Mouse (Mus musculus): ENCODE measurements around the gene Olfr1283. TPM values are rescaled to one million over a fixed set of nuclear protein-coding genes. Genes with fewer than 3 reads are reported as not detected.
"Not testable (repeated sequence)": the region's sequence is repeated elsewhere in the genome, so short reads cannot be mapped to it uniquely, and the experiment has no call there.

The Olfr1283 gene
- polyA plus RNA-seq (2012; rRNA removed), result not detected in 2 replicates

- Histone ChIP-seq H3K27ac (ENCODE audit: control insufficient read depth, insufficient read depth, low read depth, low read length) (no peak within 1 kb of the TSS), H3K27me3 (ENCODE audit: control insufficient read depth, insufficient read depth, low read length) (no peaks in the 10 kb centered on the region), H3K4me3 (ENCODE audit: control insufficient read depth, low read depth, low read length) (no peak within 1 kb of the TSS), H3K36me3 (ENCODE audit: control insufficient read depth, insufficient read depth, low read length) (no peaks in the 10 kb centered on the region), H3K4me1 (ENCODE audit: control insufficient read depth, insufficient read depth, low read length) (no peaks in the 10 kb centered on the region)
- no peak for TF ChIP-seq POLR2A (IDR thresholded peaks at IDR 0.05; ENCODE audit: control insufficient read depth, low read depth, low read length)
- TF ChIP-seq CTCF (IDR thresholded peaks at IDR 0.05; ENCODE audit: control insufficient read depth, insufficient read depth, insufficient replicate concordance, low read depth, low read length), result no peak
Measured at GRCm38 (mm10) chr2:111366490-111366889, at the start of gene Olfr1283. Gene Olfr1283, plus strand, starts transcription at chr2:111366790.

GRCm38 (mm10) chr2:111326220-111326619 is 40.4 kb upstream of the Olfr1283 start, which contains the start of gene Olfr1281:
Gene Olfr1281, plus strand, starts transcription at chr2:111326520.
- no peaks in the 10 kb centered on the region for H3K27me3 ChIP-seq (ENCODE audit: control insufficient read depth, insufficient read depth, low read length)
- H3K36me3 ChIP-seq (ENCODE audit: control insufficient read depth, insufficient read depth, low read length), result no peaks in the 10 kb centered on the region
- TF ChIP-seq CTCF (IDR thresholded peaks at IDR 0.05; ENCODE audit: control insufficient read depth, insufficient read depth, insufficient replicate concordance, low read depth, low read length), result no peak
- TF ChIP-seq POLR2A (IDR thresholded peaks at IDR 0.05; ENCODE audit: control insufficient read depth, low read depth, low read length), result no peak
- no peak within 1 kb of the TSS for H3K27ac ChIP-seq (ENCODE audit: control insufficient read depth, insufficient read depth, low read depth, low read length)
- no peak within 1 kb of the TSS for H3K4me3 ChIP-seq (ENCODE audit: control insufficient read depth, low read depth, low read length)
- no peaks in the 10 kb centered on the region for H3K4me1 ChIP-seq (ENCODE audit: control insufficient read depth, insufficient read depth, low read length)

DNA sequence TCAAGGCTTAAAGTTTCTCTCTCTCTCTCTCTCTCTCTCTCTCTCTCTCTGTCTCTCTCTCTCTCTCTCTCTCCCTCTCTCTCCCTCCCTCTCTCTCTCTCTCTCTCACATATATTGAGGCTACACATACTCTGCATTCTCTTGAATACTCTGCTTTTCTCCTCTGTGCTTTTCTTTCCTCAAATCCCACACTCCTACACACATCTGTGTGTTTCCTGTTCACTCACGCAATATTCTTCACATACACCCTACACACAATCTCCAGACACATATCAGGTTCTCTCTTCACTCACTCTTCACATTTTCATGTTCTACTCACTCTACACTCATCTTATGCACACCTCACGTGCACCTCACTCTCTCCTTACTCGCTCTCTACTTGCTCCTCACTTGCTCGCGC is 32.9 kb upstream of the Olfr1283 start:
- not testable (repeated sequence) for H3K4me3 ChIP-seq (ENCODE audit: control insufficient read depth, low read depth, low read length); H3K36me3 ChIP-seq (ENCODE audit: control insufficient read depth, insufficient read depth, low read length); H3K4me1 ChIP-seq (ENCODE audit: control insufficient read depth, insufficient read depth, low read length); H3K27ac ChIP-seq (ENCODE audit: control insufficient read depth, insufficient read depth, low read depth, low read length); H3K27me3 ChIP-seq (ENCODE audit: control insufficient read depth, insufficient read depth, low read length)

GRCm38 (mm10) chr2:111335976-111336375 is 30.6 kb upstream of the Olfr1283 start, which contains the start of gene Olfr1282:
Gene Olfr1282, minus strand, starts transcription at chr2:111336076.
- no peak for TF ChIP-seq CTCF (IDR thresholded peaks at IDR 0.05; ENCODE audit: control insufficient read depth, insufficient read depth, insufficient replicate concordance, low read depth, low read length)
- TF ChIP-seq POLR2A (IDR thresholded peaks at IDR 0.05; ENCODE audit: control insufficient read depth, low read depth, low read length), result no peak
- Histone ChIP-seq H3K27me3 (ENCODE audit: control insufficient read depth, insufficient read depth, low read length) (no peaks in the 10 kb centered on the region), H3K36me3 (ENCODE audit: control insufficient read depth, insufficient read depth, low read length) (no peaks in the 10 kb centered on the region), H3K4me3 (ENCODE audit: control insufficient read depth, low read depth, low read length) (no peak within 1 kb of the TSS), H3K27ac (ENCODE audit: control insufficient read depth, insufficient read depth, low read depth, low read length) (no peak within 1 kb of the TSS), H3K4me1 (ENCODE audit: control insufficient read depth, insufficient read depth, low read length) (no peaks in the 10 kb centered on the region)

- H3K4me3 ChIP-seq (ENCODE audit: control insufficient read depth, low read depth, low read length), result no peak within 1 kb of the TSS
- H3K27me3 ChIP-seq (ENCODE audit: control insufficient read depth, insufficient read depth, low read length), result no peaks in the 10 kb centered on the region
- TF ChIP-seq CTCF (IDR thresholded peaks at IDR 0.05; ENCODE audit: control insufficient read depth, insufficient read depth, insufficient replicate concordance, low read depth, low read length) (no peak), POLR2A (IDR thresholded peaks at IDR 0.05; ENCODE audit: control insufficient read depth, low read depth, low read length) (no peak)
- no peaks in the 10 kb centered on the region for H3K4me1 ChIP-seq (ENCODE audit: control insufficient read depth, insufficient read depth, low read length)
- no peak within 1 kb of the TSS for H3K27ac ChIP-seq (ENCODE audit: control insufficient read depth, insufficient read depth, low read depth, low read length)
- no peaks in the 10 kb centered on the region for H3K36me3 ChIP-seq (ENCODE audit: control insufficient read depth, insufficient read depth, low read length)
Measured at GRCm38 (mm10) chr2:111375222-111375621, 8.6 kb downstream of the Olfr1283 start, which contains the start of gene Olfr1284. Gene Olfr1284, plus strand, starts transcription at chr2:111375522.

Other genes with a start within 250 kb of the Olfr1283 start
- 3.9 and 5.1 TPM in 2 replicates for gene Gm15130, start 213.9 kb upstream of the Olfr1283 start, polyA plus RNA-seq (2012; rRNA removed)
- gene 4930430A15Rik, start 137.2 kb upstream of the Olfr1283 start, polyA plus RNA-seq (2012; rRNA removed), result 10.1 and 17.1 TPM in 2 replicates
- gene Olfr1275, start 131.5 kb upstream of the Olfr1283 start, polyA plus RNA-seq (2012; rRNA removed), result 0.23 TPM in 1 of 2 replicates, not detected in the other
- gene Olfr1276, start 112.3 kb upstream of the Olfr1283 start, polyA plus RNA-seq (2012; rRNA removed), result not detected in 2 replicates
- 0.04 TPM in 1 of 2 replicates, not detected in the other for gene Olfr1277, start 92.7 kb upstream of the Olfr1283 start, polyA plus RNA-seq (2012; rRNA removed)
- gene Olfr1278, start 76.7 kb upstream of the Olfr1283 start, polyA plus RNA-seq (2012; rRNA removed), result not detected in 2 replicates
- 0.16 and 0.20 TPM in 2 replicates for gene Olfr1279, start 66.2 kb upstream of the Olfr1283 start, polyA plus RNA-seq (2012; rRNA removed)
- 1.0 and 1.2 TPM in 2 replicates for gene Olfr1280, start 52.8 kb upstream of the Olfr1283 start, polyA plus RNA-seq (2012; rRNA removed)
- 0.06 and 0.19 TPM in 2 replicates for gene Olfr1281, start 40.3 kb upstream of the Olfr1283 start, polyA plus RNA-seq (2012; rRNA removed)
- gene Olfr1282, start 30.7 kb upstream of the Olfr1283 start, polyA plus RNA-seq (2012; rRNA removed), result not detected in 2 replicates
- not detected in 2 replicates for gene Olfr1284, start 8.7 kb downstream of the Olfr1283 start, polyA plus RNA-seq (2012; rRNA removed)
- gene Olfr1286, start 56.3 kb downstream of the Olfr1283 start, polyA plus RNA-seq (2012; rRNA removed), result not detected in 2 replicates
- not detected in 2 replicates for gene Olfr1287, start 82.4 kb downstream of the Olfr1283 start, polyA plus RNA-seq (2012; rRNA removed)
- not detected in 2 replicates for gene Olfr1288, start 107.3 kb downstream of the Olfr1283 start, polyA plus RNA-seq (2012; rRNA removed)
- gene Olfr1289, start 114.0 kb downstream of the Olfr1283 start, polyA plus RNA-seq (2012; rRNA removed), result 0.07 TPM in 1 of 2 replicates, not detected in the other
- not detected in 2 replicates for gene Olfr1290, start 127.0 kb downstream of the Olfr1283 start, polyA plus RNA-seq (2012; rRNA removed)
- not detected in 2 replicates for gene Olfr1291-ps1, start 130.4 kb downstream of the Olfr1283 start, polyA plus RNA-seq (2012; rRNA removed)
- not detected in 2 replicates for gene Olfr1293-ps, start 158.4 kb downstream of the Olfr1283 start, polyA plus RNA-seq (2012; rRNA removed)
- gene Olfr1294, start 173.5 kb downstream of the Olfr1283 start, polyA plus RNA-seq (2012; rRNA removed), result not detected in 2 replicates
- not detected in 2 replicates for gene Olfr1295, start 202.9 kb downstream of the Olfr1283 start, polyA plus RNA-seq (2012; rRNA removed)

Data from testis, adult 2 months (tissue).